Mouse (Mus musculus) urinary bladder, postnatal 4 days (tissue): Measurements from ENCODE around the gene Myo16.

Experiments used
- DNase-seq, 2 experiments: peaks; one replicate each; pipeline ENCODE4 v3.0.0; 2021 to 2022; ENCODE audit warnings: low spot score in 2 of 2

The Myo16 gene

DNA sequence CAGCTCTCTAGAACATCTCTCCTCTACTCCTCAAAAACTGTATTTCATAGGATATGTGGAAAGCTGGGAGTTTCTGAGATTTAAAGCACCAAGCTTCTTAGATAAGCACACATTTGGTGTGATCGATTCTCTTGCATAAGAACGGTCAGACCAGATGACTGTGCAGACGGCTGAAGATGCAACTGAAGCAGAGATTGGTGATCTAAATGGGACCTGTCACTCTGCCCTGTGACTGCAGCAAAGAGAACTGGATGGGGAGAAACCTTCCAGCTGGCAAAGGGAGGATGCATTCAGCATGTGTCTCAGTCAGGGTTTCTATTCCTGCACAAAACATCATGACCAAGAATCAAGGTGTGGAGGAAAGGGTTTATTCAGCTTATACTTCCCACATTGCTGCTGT is 318.7 kb downstream of the Myo16 start:
- DNase-seq, result no peak

DNA sequence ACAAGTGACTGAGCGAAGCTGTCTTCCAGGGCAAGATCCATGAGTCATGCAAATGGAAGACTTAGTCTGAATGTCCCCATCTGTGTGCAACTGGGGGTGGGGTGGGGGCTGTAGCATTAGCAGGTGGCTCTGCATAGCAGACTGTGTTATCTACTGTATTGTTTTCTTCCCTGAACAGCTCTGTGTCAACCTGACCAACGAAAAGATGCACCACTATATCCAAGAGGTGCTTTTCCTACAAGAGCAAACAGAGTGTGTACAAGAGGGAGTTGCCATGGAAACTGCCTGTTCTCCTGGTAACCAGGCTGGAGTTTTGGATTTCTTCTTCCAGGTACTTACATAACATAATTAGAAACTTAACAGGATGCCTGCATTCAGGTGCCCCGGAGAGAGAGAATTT is 320.7 kb downstream of the Myo16 start:
- DNase-seq, result no peak

DNA sequence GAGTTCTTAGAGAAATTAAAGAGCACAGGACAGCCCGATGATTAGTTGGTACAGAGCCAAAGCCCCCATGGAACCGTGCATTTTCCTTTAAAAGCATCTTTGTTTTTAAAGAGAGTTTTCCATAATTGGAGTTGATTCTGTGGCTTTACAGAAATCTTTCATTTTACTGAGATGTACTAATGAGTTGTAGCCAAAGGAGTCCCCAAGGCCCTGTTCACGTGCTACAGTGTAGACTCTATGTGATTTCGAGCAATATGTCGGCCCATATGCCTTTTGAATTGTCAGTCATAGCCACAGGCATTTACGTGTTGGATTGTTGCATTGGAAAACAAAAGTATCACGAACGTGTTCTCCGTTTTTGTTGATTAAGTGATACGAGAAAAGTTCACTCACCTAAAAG is 325.3 kb downstream of the Myo16 start:
- no peak for DNase-seq

DNA sequence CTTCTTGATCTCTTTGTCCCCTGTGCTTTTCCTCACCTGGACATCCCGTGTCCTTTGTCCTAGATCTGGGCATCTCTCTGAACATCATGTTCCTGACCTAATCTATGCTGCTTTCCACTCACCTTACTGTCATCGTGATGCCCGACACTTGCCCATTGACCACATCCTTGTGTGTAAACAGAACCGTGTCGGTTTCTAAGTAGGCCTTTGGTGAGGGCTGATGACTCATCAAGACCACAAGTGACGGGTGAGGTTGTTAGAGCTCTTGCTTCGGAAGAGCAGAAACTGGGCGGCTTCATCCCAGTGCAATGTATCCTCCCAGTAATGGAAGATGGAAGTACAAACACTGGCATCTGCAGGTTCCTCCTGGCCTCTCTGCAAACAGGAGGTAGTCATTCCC is 327.1 kb downstream of the Myo16 start:
- DNase-seq, result no peak

DNA sequence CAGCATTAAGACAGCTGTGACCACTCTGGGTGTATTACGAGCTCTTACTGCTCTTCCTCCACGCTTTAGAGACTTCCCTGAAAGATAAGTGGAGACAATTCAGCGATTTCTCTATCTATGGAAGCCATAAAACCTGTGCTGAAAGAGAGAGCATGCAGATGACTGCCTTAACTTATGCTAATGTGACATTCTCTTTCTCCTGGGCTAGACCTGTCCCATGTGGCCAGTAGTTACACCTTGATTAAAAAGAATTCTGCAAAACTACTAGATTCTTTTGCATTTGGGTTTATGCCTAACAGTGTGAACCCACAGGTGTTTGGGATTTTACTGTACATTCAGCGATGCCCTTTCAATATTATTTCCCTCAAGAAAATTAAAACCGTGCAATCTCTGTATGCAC is 328.4 kb downstream of the Myo16 start:
- DNase-seq, result no peak

DNA sequence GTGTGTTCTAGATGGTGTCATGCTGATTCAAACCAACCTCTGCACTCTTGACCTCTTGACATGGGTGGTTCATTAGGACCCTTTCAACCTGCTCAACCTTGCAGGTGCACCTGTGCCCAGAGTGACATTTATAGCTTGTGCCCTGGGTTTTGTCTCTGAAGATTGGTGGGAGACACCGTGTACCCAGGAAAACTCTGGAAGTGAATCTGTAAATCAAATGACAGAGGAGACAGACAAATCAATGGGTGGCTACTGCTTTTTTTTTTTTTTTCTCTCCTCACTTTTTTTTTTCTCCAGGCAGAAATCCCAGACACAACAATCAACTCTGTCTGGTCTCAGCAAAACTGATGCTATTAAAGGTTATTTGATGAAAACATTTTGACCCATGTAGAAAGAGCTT is 329.2 kb downstream of the Myo16 start:
- no peak for DNase-seq

DNA sequence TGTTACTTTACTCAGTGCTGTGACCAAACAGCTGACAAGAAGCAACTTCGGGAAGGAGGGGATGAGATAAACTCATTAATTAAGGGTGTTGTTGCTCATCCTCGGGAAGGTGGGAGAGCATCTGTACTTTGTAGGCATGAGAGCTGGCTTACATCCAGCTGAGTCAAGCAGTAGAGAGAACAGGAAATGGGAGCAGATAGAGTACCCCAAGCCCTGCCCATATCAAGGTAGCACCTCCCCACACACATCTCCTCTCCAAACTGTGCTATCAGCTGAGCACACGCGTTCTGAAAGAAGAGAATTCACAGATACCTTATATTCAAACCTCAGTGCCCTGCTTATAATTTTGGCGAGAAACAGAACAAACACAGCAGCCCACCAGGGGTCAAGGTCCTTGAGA is 330.1 kb downstream of the Myo16 start:
- DNase-seq, result no peak

DNA sequence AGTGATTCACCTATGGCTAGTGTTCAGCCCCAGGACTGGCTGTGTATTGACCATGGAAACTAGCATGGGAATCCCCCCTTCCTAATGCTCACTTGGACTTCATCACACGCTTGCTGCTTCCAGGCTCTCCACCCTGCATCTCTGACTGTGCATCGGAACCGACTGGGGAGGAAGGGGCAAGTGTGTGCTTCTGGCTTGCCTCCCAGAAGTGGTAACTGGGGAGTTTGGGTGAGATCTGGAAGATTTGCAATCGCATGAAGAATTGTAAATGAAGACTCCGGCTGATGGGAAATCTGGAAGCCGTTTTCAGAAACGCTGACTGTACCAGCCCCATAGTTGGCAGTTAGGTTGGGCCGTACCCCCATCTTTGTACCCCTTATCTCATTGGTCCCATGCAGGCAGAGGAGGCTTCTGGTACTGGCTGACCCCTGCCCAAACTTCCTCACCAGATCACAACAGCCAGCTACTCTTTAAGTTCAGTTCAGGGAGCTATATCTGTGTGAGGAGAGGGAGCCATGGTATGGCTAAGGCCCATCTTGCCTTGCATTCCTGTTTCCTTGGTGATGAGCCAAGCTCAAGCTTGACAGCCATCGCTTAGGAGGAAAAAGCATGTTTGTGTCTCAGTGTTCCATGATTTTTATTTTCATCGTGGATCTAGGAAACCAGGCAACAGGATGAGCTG is 336.2 kb downstream of the Myo16 start:
- DNase-seq, result no peak

DNA sequence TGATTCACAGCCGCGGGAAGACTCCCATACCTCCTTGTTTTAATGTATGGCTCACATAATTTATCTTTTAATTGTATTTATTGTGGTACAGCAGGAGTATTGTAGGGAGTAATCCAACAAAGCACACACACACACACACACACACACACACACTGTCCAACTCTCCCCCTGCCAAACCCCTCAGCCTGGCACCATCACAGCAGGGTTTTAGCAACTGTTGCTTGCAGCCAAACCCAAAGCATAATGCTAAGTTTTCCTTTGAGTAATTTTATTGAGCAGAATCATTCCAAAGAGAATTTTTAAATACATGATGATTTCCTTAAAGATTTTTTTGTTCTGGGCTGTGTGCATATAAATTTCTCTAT is 336.7 kb downstream of the Myo16 start:
- no peak for DNase-seq

DNA sequence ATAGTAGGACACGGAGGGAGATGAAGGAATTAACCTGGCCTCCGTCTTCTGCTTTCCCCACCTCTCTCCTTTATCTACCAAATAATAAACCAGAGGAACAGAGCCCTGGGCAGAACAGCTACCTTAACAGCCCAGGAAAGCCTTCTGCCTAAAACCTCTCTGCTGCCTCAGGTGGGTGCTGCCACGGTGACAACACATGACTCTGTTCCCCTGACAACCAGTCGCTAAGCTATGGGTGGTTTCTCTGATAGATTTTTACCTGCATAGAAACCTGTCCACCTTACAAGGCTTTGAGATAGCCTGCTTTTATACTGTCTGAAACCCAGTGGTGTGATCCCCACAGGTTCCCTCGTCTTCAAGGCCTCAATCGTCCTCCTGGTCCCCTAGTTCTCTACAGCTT is 337.2 kb downstream of the Myo16 start:
- no peak for DNase-seq

DNA sequence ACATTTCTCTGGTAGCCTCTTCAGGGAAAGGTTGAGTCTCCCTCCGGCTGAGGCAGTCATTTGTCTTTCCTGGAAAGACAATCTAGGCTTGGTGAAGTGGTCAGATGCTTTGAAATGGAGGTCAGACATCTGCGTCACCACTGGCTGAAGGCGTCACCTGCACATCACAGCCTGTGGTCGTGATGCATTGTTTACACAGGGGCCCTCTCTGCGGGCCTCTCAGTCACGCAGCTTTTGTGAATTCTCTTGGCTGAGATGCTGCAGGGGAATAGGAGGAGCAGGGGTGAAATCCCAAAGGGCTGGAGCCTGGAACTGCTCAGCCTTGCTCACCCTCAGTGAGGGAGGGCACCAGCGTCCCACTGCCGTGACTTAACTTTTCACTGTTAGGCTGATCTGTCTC is 346.1 kb downstream of the Myo16 start:
- DNase-seq, result no peak

DNA sequence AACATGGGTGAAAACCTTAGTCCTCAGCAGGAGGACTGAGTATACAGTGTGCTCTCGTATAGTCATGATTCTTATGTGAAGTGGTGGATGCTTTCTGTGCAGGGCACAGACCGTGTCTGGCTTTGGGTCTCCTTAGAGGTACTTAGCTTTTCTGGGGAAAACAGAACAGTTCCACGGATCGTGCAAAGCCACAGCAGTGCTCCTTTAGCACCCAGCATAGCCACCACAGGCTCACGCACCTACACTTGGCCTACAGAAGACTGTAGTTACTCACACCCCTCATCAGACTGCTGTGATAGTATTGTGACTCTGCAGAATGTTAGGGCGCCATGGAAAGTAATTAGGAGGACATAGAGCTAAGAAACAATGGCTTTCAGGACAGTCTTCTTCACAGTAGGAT is 346.8 kb downstream of the Myo16 start:
- no peak for DNase-seq

DNA sequence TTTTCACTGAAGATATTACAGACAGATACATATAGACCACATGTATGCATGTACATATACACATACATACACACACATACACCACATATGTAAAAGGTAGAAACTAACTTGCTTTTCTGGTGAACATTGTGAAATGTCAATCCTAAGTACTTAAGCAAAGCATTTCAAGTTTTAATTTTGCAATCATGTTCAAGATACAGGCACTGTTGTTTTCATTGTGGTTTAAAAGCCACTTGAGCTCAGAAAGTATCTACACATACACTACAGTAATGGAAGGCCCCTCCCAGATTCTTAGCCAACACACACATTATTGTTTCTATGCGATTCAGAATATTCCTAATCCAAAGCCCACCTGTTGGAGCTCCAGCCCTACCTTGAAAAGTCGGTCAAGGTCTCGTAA is 348.0 kb downstream of the Myo16 start:
- no peak for DNase-seq

DNA sequence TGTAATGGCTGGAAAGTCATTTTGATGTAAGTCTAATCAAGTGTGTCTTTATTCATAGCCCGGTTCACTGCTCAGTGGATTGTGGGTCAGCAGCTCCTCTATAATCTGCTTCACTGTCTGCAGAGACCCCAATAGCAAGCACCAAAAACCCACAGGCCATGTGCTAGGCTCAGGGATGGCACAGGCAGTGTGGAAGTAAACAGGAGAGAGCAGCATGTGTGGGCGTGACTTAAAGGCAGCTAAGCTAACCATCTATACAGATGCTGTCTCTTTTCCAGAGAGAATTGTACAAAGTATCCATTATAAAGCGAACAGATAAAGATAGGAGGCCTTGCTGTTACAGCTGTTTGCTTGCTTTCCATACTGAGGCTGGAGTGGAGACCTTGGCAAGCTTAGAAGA is 358.4 kb downstream of the Myo16 start:
- DNase-seq, result no peak

DNA sequence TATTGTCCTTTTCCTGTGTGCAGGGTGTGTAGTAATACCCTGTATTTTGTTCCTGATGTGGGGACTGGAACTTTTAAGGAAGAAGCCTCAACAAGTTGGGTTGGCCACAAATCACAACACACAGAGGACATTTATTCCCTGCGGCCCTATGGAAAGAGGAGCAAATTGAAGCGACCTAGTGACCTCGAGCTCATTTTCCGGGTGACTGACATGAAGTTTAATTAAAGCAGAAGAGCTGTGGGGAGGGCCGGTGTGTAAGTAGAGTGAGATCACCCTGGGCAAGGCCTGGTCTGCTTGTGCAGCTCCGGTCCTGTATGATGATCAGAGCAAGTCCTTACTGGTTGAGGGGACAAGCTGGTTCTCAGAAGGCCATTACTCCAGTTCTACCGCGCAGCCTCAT is 363.7 kb downstream of the Myo16 start:
- DNase-seq, result no peak

DNA sequence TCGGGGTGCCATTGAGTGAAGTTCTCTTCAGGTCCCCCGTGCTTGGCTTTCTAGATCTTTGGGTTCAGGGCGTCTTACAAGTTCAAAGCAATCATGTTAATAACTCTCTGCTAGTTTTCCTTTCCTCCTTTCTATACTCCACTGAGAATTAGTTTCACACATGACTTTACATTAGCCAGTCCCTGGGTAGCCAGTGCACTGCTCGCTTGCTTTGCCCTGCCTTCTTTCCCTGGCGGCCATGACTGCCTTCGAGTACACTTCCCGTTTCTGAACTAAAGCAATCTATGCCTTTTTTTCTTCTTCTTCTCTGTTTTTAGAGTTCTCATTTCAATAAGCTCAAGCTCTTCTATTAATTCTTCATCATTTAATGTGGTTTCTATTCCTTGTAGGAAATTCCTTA is 365.6 kb downstream of the Myo16 start:
- no peak for DNase-seq

DNA sequence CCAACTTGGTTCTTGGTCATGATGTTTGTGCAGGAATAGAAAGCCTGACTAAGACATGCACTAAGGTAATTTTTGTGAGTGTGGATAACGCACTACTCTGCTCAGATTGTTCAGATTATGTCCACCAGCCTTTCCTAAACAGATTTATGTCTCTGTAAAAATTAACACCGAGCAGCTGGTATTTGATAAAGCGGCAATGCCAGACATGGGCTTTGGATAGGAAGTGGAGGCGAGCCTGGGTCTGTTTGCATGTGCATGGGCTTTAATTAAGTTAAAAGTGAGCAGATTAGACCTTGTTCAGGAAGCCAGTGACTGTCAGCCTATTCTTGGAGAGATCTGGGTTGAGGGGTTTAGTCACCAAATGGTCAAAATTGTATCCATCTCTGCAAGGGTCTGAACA is 367.8 kb downstream of the Myo16 start:
- DNase-seq, result no peak

DNA sequence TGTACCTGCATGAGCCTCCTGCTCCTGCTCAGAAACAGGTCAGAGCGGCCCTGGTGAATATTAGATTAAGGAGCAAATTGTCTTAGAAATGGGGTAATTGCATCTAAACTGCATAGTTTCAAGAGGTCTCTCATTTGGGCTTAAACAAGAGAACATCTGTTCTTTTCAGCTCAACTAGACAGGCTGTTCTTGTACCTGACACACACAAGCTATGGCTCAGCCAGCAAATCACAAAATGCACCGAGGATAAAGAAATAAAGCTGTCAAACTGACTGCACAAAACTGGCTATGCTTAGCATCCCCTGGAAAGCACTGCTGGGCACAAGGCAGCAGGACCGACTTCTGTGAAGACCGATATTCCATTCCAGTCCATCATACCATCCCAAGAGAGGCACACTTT is 372.0 kb downstream of the Myo16 start:
- no peak for DNase-seq

DNA sequence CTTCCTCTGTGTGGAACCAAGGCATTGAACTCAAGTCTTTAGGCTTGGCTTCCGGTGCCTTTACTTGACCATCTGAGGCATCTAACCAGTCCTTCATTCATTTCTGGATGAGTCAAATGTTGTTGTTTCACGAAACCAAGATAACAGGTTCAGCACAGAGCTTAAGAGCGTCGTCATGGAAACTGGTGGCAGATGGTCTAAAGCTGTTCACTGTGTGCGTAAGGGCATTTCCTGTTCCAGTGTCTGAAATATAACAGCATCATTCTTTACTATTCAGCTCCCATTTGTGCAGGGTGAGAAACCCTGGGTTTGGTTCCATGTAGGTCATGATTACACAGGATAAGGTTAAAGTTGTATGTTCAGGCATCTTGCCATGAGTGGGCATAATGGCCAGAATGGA is 372.9 kb downstream of the Myo16 start:
- DNase-seq, result no peak

DNA sequence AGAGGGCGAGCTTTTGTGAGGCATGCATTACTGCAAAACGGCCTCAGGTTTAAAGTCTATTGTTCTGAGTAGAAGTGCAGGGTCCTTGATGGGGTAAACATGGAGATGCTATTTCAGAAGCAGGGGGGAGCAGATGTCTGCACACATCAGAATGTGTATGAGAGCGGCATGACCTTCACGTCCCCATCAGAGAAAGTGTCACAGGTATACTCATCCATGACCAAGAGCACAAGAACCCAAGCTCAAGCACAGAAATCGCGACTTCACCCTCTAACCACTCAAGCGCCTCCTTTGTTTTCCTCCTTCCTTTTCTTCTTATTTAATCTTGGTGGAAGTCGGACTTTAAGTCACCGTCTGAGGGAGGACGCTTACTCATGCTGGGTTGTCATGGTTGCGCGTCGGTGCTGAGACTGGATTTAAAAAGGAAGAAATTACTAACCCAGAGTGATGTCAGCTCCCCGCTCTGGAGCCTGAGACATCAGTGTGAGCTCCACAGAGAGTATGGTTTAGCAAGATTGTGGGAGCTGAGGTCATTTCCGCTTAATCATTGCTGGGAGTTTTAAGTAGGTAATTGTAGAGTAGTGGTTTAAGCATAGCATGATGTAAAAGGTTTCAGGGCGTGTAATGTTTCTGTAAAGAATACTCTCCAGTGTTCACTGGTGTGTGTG is 381.0 kb downstream of the Myo16 start:
- no peak for DNase-seq

DNA sequence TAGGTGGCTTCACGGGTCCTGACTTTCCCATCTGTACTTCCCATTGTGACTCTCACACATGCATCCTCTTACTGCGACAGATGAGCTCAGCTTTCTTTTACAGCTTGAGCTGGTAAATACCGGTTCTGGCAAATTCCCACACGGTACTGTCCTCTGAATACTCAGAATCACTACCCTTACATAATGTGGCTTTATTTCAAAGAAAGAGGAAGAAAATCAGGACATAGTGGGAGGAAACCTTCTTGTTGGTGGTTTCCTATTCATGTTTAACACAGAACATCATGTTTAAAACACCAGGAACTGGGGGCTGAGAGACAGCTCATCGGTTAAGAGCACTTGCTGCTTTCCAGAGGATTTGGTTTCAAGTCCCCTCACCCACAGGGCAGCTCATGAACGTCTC is 384.6 kb downstream of the Myo16 start:
- DNase-seq, result no peak

DNA sequence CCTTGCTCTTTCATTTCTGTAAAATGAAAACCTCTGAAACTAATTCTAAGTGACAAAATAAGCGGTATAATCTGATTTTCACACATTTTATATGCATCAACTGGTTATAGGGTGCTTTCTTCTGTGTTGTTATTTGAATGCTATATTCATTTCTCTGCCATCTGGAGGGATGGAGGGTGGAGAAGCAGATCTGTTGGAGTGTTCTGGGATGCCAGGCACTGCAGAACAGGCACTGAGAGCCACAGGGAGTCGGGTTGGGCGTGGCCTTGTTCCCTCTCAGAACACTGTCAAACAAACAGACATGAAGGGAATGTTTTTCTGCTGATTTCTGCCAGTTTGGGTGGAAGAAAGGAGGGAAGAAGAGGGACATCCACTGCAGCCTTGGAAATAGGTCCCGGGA is 386.0 kb downstream of the Myo16 start:
- no peak for DNase-seq

DNA sequence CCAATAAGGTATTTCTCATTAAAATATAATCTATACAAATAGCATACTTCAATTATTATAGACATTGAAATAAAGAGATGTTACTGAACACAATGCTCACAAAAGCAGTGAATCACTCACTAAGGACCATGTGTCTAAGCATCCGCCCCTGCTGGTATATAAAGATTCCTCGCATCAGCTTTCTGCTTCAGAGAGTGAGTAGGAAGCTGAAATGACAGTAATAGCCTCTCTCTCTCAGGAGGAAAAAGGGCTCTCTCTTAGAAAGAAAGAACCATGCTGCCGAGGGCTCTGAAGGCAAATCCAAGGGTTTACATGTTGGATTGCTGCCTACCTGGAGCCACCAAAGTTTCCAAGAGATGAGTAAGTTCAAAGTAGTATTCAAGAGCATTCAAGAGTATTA is 392.2 kb downstream of the Myo16 start:
- DNase-seq, result no peak

DNA sequence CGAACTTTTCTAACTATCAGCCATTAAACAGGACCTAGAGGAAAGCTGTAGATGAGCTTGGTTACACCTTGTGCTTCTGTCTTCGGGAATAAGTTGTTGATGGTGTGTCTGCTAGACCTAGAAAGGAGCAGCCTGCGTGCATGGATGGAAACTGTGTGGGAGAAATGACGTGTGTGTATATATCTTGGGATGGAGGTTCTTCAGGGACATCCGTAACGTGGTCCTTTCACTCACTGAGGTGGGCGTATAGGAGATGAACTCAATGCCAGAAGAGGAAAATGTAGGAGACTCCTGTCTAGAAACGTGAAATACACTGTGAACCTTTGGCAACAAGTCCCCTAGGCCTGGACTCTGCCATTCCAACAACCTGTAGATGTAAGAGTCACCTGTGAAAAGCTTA is 392.8 kb downstream of the Myo16 start:
- no peak for DNase-seq
